Mouse (Mus musculus) adrenal gland, postnatal 36 days (tissue): Measurements from ENCODE around the gene Aes. TPM values are rescaled to one million over a fixed set of nuclear protein-coding genes. Genes with fewer than 3 reads are reported as not detected.

Experiments used
- DNase-seq, 2 experiments: peaks; one replicate each; pipeline ENCODE4 v3.0.0; 2021; ENCODE audit warnings: mixed read lengths in 1 of 2
- total RNA-seq, 2 experiments: library from RNA; stranded (reverse); gene quantifications; 2 replicates each; pipeline ENCODE4 v1.2.3; 2021

The Aes gene
- total RNA-seq, 2 experiments from 2014 or later: 897 to 1,114 TPM

DNA sequence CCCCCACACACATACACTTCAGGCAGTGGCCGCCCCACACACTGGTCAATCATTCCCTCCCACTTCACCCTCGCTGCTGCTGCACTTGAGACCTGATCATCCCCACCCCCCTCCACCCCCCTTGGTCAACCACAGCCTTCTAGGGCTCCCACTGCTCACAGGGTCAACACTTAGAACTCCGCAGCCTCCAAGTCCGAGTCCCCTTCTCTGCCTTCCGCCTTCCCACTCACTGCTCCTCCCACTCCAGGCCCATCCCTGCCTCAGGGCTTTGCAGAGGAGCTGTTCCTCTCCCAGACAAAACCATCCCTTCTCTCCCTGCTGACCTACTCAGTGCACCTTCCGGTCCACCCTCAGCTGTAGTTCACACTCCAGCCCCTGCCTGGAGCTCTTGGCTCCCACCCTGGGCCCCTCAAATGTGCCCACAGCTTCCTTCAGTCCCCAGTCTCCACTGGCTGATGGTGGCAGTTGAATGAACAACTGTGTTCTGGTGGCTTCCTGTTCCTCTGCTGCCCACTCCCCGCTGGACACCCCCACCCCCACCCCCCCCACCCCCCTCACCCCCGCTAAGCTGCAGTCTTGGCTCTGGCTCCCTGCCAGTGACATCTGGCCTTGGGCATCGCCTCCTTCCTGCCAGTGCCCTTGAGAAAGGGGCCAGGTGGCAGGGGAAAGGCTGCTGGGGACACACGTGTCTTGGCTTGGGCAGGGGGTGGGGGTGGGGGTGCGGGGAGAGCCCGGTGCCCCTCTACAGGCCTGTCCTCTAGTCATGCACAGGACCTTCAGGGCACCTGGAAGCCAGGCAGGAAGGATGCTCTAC is 38.1 kb downstream of the Aes start:
- DNase-seq: peak; percentile 78 to 82

- DNase-seq: no peak
These were observed 39.1 kb downstream of the Aes start for GRCm38 (mm10) chr10:81598342-81598741.

GRCm38 (mm10) chr10:81598871-81599270 is 39.6 kb downstream of the Aes start:
- DNase-seq: no peak

DNA sequence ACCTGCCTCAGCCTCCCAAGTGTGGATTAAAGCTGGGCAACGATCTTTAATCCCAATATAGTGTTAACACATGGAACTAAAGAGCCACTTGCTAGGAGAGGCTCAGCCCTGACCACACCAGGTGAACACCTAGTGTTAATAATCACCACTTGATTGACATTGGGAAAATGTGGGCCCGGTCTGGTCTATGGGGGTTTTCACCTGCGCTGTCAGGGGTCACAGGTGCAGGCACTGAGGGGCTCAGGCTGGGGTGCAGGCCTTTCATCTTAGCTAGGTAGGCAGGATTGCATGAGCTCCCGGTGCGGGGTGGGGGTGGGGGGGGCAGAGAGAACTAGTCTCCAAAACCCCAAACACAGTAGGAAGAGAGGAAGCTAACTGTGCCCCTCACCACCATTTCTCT is 40.3 kb downstream of the Aes start:
- DNase-seq: no peak

DNA sequence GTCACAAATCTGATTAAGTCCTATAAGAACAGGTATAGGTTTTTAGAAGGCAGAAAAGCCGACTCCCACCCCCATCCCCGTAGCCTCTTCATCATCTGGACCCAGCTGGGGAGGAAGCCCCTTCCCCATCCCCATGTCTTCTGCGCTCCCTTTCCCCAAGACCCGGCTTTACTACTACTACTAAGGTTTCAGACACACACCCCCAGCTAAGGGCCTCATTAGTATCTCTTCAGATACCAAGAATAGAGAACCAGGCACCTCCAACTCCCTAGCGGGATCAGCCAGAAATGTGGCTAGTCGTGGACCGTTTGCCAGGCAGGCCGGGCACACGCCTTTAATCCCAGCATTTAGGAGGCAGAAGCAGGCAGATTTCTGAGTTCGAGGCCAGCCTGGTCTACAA is 40.8 kb downstream of the Aes start:
- DNase-seq: no peak

DNA sequence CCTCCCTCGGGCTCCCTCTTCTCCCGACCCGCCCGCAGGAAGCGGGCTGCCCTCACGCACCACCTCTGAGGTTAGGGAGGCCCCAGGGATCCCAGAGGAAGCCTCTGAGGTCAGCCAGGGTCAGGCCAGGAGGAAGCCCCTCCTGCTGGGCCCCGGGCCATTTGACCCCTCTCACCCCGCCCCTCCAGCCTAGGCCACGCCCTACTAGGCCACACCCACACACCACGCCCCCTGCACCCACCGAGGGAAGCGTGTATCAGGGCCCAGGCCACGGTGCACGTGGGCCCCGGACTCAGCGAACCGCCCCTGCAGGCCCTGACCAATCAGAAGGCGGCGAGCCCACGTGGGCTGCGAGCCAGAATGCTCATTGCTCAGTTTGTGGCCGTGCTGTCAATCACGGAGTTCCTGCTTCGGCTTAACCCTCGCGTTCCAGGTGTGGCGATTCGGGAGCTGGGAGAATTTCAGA is 41.5 kb downstream of the Aes start, which contains the start of gene Tle6:
Tle6 (minus strand) TSS at position 336 of the 466 bp plus-strand sequence.
- peak; percentile 96 to 97 for DNase-seq

- no peak for DNase-seq
These were observed 42.2 kb downstream of the Aes start for GRCm38 (mm10) chr10:81601396-81601905.

- no peak for DNase-seq
These were observed 43.5 kb downstream of the Aes start for GRCm38 (mm10) chr10:81602741-81603151.

DNA sequence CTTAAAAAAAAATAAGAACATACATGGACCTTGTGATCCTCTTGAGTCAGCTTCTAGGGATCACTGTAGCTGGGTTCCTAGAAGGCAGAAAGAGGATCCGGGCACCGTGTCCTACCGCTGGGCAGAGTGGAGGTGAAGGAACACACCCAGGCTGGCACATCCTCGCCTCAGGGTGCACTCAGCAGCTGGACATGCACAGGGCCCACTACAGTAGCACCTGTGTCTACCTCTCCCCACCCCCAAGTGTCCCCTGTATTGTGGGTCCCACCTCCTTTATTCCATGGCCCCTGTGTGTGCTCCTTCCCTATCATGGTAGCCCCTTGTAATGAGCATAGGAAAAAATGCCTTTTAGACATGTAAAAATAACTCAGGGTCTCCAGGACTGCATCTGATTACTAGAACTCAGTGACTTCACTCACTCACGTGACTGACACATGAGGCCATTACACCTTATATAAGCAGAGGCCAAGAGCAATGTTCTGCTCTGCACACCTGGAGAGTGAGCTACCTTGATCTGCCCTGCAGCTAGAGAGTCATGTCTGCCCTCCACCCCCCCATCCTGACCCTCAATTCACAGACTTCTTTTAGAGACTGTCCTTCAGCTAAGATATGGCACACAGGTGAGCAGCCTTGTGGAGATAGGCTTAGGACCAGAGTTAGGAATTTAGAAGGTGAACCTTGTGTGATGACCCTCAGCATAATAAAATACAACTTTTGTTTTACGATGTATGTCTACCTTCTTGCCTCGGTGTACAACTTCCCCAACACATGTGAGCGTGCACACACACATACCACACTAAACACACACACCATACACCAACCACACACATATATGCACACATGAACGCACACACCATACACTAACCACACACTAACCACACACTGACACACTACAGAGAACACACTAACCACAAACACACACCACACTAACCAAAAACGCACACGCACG is 45.0 kb downstream of the Aes start:
- DNase-seq: no peak

DNA sequence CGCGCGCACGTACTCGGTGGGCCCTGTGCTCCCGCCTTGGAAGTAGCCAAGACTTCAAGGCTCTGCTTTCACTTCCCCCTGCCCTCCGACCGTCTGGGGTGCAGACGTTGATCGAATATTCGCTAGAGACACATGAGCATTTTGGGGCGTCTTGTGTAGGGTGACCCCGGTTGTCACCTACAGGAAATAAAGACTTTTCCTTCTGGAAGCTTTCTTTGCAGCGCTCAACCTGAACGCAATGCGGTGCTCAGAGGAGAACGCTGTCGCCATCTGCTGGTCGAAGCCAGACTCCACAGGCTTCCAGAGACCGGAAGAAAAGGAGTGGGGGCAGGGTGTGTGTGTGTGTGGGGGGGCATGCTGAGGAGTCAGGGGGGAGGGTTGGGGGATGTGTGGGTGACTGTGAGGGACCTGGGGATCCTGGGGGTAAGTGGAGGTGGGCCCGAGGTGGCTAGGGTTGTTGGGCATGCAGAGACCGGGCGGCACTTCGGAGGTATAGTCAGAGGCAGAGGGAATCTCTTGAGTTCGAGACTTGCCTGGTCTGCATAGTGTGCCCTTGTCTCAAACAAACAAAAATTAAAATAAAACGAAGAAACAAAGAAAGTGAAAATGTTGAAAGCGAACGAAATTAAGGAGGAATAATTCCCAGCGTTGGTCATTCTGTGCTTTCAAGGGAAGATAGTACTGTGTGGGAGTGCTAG is 45.8 kb downstream of the Aes start:
- DNase-seq: peak; percentile 85 to 89

- peak in 1 of 2 experiments; percentile 41 for DNase-seq
These were observed 46.3 kb downstream of the Aes start for GRCm38 (mm10) chr10:81605666-81605973.

- DNase-seq: peak; percentile 96 to 97
These were observed 46.9 kb downstream of the Aes start, which contains the start of gene BC025920 for GRCm38 (mm10) chr10:81605974-81606751. TSS of gene BC025920 (plus strand) at chr10:81606270.

DNA sequence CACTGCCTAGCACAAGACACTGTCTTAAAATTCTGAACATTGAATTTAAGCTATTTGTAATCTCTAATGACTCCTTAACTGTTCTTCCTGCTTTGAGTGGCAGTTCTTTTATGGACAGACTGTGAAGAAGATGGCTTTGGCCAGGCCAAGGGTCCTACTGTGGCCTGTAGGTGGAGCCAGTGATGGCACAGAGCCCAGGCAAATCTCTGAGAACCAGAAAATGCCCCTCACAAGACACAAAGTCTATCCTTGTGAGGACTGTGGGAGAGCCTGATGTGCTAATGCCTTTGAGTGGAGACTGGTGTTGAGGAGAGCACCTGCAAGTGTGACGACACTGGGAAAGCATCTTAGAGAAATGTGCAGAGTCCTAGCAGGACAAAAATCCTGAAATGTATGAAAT is 49.0 kb downstream of the Aes start:
- DNase-seq: no peak

- peak; percentile 66 to 77 for DNase-seq
These were observed 53.5 kb downstream of the Aes start for GRCm38 (mm10) chr10:81612779-81613178.

GRCm38 (mm10) chr10:81615486-81615885 is 56.2 kb downstream of the Aes start:
- DNase-seq: no peak

Other genes with a start within 250 kb of the Aes start
- gene Cactin, start 238.4 kb upstream of the Aes start, total RNA-seq: 10 to 100 TPM; 37.9 to 39.1 TPM
- gene Tbxa2r, start 230.8 kb upstream of the Aes start, total RNA-seq: 10 to 100 TPM; 53.2 to 53.9 TPM
- gene Gipc3, start 216.2 kb upstream of the Aes start, total RNA-seq: 1 to 10 TPM; 3.5 to 7.7 TPM
- 10 to 100 TPM; 88.9 to 92.3 TPM for gene Hmg20b, start 209.0 kb upstream of the Aes start, total RNA-seq
- gene Mfsd12, start 202.0 kb upstream of the Aes start, total RNA-seq: 10 to 100 TPM; 16.7 to 22.7 TPM
- 1 to 10 TPM; 1.0 to 3.1 TPM for gene 4930404N11Rik, start 193.7 kb upstream of the Aes start, total RNA-seq
- gene Fzr1, start 181.0 kb upstream of the Aes start, total RNA-seq: 10 to 100 TPM; 37.8 to 49.0 TPM
- gene Dohh, start 175.1 kb upstream of the Aes start, total RNA-seq: 10 to 100 TPM; 48.9 to 54.0 TPM
- 1 to 10 TPM; 1.1 to 1.7 TPM for gene Gm48551, start 175.0 kb upstream of the Aes start, total RNA-seq
- gene Gm48552, start 170.5 kb upstream of the Aes start, total RNA-seq: 1 to 10 TPM in 1 of 2 experiments, not detected in 1; 1.5 TPM
- gene Smim24, start 166.4 kb upstream of the Aes start, total RNA-seq: 1 to 10 TPM; 1.2 to 1.6 TPM
- gene Nfic, start 103.9 kb upstream of the Aes start, total RNA-seq: 100 to 1,000 TPM in 1 of 2 experiments, 10 to 100 TPM in 1; 93.2 to 114 TPM
- gene Celf5, start 76.8 kb upstream of the Aes start, total RNA-seq: 1 to 10 TPM in 1 of 2 experiments, under 1 TPM in 1; 0.20 to 1.2 TPM
- gene Ncln, start 63.1 kb upstream of the Aes start, total RNA-seq: 100 to 1,000 TPM; 123 to 125 TPM
- 1 to 10 TPM; 1.1 to 1.2 TPM for gene S1pr4, start 59.4 kb upstream of the Aes start, total RNA-seq
- gene Gna15, start 35.3 kb upstream of the Aes start, total RNA-seq: 1 to 10 TPM; 1.0 to 1.3 TPM
- 10 to 100 TPM; 79.2 to 84.2 TPM for gene Gna11, start 14.3 kb upstream of the Aes start, total RNA-seq
- gene Tle2, start 15.1 kb downstream of the Aes start, total RNA-seq: 10 to 100 TPM; 30.1 to 65.0 TPM
- gene Tle6, start 41.6 kb downstream of the Aes start, total RNA-seq: 10 to 100 TPM; 19.2 to 38.3 TPM
- gene BC025920, start 46.8 kb downstream of the Aes start, total RNA-seq: 1 to 10 TPM in 1 of 2 experiments, under 1 TPM in 1; 0.70 to 1.1 TPM
- gene Sirt6, start 68.3 kb downstream of the Aes start, total RNA-seq: 10 to 100 TPM; 17.6 to 20.8 TPM
- gene Ankrd24, start 69.1 kb downstream of the Aes start, total RNA-seq: 10 to 100 TPM; 19.2 to 19.7 TPM
- 1 to 10 TPM; 2.7 to 3.5 TPM for gene Gm10778, start 89.6 kb downstream of the Aes start, total RNA-seq
- gene Zfp433, start 145.3 kb downstream of the Aes start, total RNA-seq: 1 to 10 TPM; 5.1 to 5.7 TPM
- gene Gm3055, start 211.7 kb downstream of the Aes start, total RNA-seq: 1 to 10 TPM; 2.3 to 2.8 TPM